Mouse (Mus musculus) CH12.LX (cell line): Measurements from ENCODE around the gene Ap2b1.

ENCODE experiments used
- CTCF ChIP-seq, 2 experiments: IDR thresholded peaks in 1 of 2; conservative IDR thresholded peaks in 1 of 2; 2 replicates each; pipeline ENCODE4 v1.5.1; 2011 to 2012; ENCODE audit warnings: low read depth in 2 of 2, low read length in 2 of 2, improper control_type of control experiment in 1 of 2, inconsistent platforms in 1 of 2, mild to moderate bottlenecking in 1 of 2, moderate library complexity in 1 of 2
- NRF1 ChIP-seq: IDR thresholded peaks from 2 replicates; pipeline ENCODE4 v1.6.1; 2014; ENCODE audit warnings: low read depth, mild to moderate bottlenecking, inconsistent platforms, low read length, improper control_type of control experiment, moderate library complexity

DNA sequence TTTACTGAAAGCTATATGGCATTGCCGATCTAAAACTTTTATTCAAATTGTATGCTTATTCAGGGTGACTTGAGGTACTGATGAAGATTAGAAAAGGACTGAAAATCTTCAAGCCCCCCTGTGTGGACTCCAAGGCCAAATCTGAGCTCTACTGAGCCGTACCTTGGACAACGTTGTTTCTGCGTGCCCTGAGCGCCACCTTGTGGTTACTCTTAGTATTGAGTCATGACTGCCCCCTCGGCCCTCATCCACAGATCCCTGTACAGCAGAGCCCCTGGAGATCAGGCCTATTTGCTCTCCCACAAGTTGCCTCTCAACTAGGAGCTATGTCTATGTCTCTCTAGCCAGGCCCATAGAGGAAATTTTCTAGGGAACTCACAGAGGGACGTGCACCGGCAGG lies 125.9 kb downstream of the Ap2b1 start:
- TF ChIP-seq NRF1 (no peak), CTCF (conservative IDR thresholded peaks at IDR 0.05 in 1 of 2, IDR thresholded peaks at IDR 0.05 in 1 of 2; ENCODE audit: low read depth in 2 of 2, low read length in 2 of 2) (peak; percentile 91 to 99)
